Mouse (Mus musculus): Measurements from ENCODE around the gene Sftpd. TPM values are rescaled to one million over a fixed set of nuclear protein-coding genes. Genes with fewer than 3 reads are reported as not detected.

The Sftpd gene
- total and polyA plus RNA-seq, 3 experiments, result not detected

GRCm38 (mm10) chr14:41170514-41170913 is 14.4 kb downstream of the Sftpd start:
- Histone ChIP-seq H3K4me1 (ENCODE audit: control insufficient read depth in 1 of 2, insufficient read depth in 2 of 2) (peaks cover 0 to 30% of the 10 kb centered on the region in 2 experiments; a peak in 2 of 4 replicates), H3K4me2 (ENCODE audit: insufficient read depth, low read depth, poor library complexity, severe bottlenecking) (no peak overlapping the region), H3K27me3 (replicated peaks) (no peaks in the 10 kb centered on the region), H3K27ac (ENCODE audit: insufficient read depth, low read depth) (no peak overlapping the region), H3K9me3 (replicated peaks; ENCODE audit: low read length) (no peaks in the 10 kb centered on the region), H3K79me2 (replicated peaks; ENCODE audit: control insufficient read depth, extremely low read depth, insufficient read depth, poor library complexity, severe bottlenecking) (no peaks in the 10 kb centered on the region), H3K36me3 (replicated peaks in 1 of 2; ENCODE audit: control insufficient read depth in 1 of 2, insufficient read depth in 1 of 2, low read length in 1 of 2) (no peaks in the 10 kb centered on the region), H3K4me3 (replicated peaks in 1 of 3; ENCODE audit: low read depth in 2 of 3, low read length in 2 of 3, poor library complexity in 1 of 3) (no peak overlapping the region), H3K9ac (ENCODE audit: insufficient read depth, low read depth) (no peak overlapping the region)
- in situ Hi-C loops (cut with MboI; ENCODE audit: low pct_ligation_motif_present, low pct_unique_long_range_greater_than_20kb, low sequenced_read_pairs) (no loop called here), dilution Hi-C loops (cut with MboI; ENCODE audit: extremely low pct_ligation_motif_present, extremely low pct_unique_long_range_greater_than_20kb, low sequenced_read_pairs) (no loop called here)
- DNase-seq (ENCODE audit: extremely low read depth), result no peak
- no peak for TF ChIP-seq EP300 (IDR thresholded peaks at IDR 0.05; ENCODE audit: low read length)
- TF ChIP-seq USF2 (conservative IDR thresholded peaks at IDR 0.05; ENCODE audit: low read depth, low read length), result no peak
- no peak for TF ChIP-seq MYC (IDR thresholded peaks at IDR 0.05; ENCODE audit: low read depth, low read length)
- no peak for TF ChIP-seq ZC3H11A (IDR thresholded peaks at IDR 0.05; ENCODE audit: low read depth, low read length)
- TF ChIP-seq TCF12 (IDR thresholded peaks at IDR 0.05; ENCODE audit: low read depth, low read length), result no peak
- TF ChIP-seq POLR2AphosphoS2 (IDR thresholded peaks at IDR 0.05; ENCODE audit: low read depth, low read length), result no peak
- TF ChIP-seq CHD2 (IDR thresholded peaks at IDR 0.05; ENCODE audit: low read length), result no peak
- TF ChIP-seq USF1 (IDR thresholded peaks at IDR 0.05; ENCODE audit: low read depth, low read length), result no peak
- no peak for TF ChIP-seq ZMIZ1 (IDR thresholded peaks at IDR 0.05; ENCODE audit: low read depth, low read length)
- no peak for TF ChIP-seq PAX5 (IDR thresholded peaks at IDR 0.05; ENCODE audit: low read length)
- no peak for TF ChIP-seq MAX (IDR thresholded peaks at IDR 0.05; ENCODE audit: low read length)
- TF ChIP-seq MAFK (IDR thresholded peaks at IDR 0.05; ENCODE audit: insufficient replicate concordance, low read length), result no peak
- no peak for TF ChIP-seq MXI1 (IDR thresholded peaks at IDR 0.05; ENCODE audit: low read depth, low read length)
- no peak for TF ChIP-seq NRF1 (IDR thresholded peaks at IDR 0.05; ENCODE audit: low read depth, low read length)
- TF ChIP-seq JUND (conservative IDR thresholded peaks at IDR 0.05; ENCODE audit: low read depth, low read length), result no peak
- no peak for TF ChIP-seq CHD1 (IDR thresholded peaks at IDR 0.05; ENCODE audit: low read depth, low read length)
- TF ChIP-seq HCFC1 (IDR thresholded peaks at IDR 0.05; ENCODE audit: low read depth, low read length), result no peak
- no peak for TF ChIP-seq ETS1 (conservative IDR thresholded peaks at IDR 0.05; ENCODE audit: low read depth, low read length)
- no peak for TF ChIP-seq ELF1 (IDR thresholded peaks at IDR 0.05; ENCODE audit: low read depth, low read length)

DNA sequence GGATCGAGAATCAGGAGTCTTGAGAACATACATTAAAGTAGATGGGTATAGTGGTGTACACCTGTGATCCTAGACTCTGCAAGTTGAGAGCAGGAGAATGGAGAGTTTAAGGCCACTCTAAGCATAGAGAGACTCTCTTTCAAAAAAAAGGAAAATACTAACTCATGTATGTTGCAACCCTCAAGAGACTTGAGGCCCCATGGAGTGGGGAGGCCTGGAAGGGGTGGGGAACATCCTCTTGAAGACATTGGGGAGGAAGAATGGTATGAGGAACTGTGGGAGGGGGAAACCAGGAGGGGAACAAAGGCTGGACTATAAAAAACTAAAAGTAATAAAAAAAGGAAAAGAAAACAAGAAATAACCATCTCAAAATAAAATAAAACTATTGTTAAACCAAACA is 16.4 kb downstream of the Sftpd start:
- Histone ChIP-seq H3K27me3 (replicated peaks) (no peaks in the 10 kb centered on the region), H3K27ac (ENCODE audit: insufficient read depth, low read depth) (no peak overlapping the region), H3K4me2 (ENCODE audit: insufficient read depth, low read depth, poor library complexity, severe bottlenecking) (no peak overlapping the region), H3K9me3 (replicated peaks; ENCODE audit: low read length) (no peaks in the 10 kb centered on the region), H3K36me3 (replicated peaks in 1 of 2; ENCODE audit: control insufficient read depth in 1 of 2, insufficient read depth in 1 of 2, low read length in 1 of 2) (no peaks in the 10 kb centered on the region), H3K4me1 (ENCODE audit: control insufficient read depth in 1 of 2, insufficient read depth in 2 of 2) (peaks cover 0 to 30% of the 10 kb centered on the region in 2 experiments; a peak in 2 of 4 replicates), H3K9ac (ENCODE audit: insufficient read depth, low read depth) (no peak overlapping the region), H3K79me2 (replicated peaks; ENCODE audit: control insufficient read depth, extremely low read depth, insufficient read depth, poor library complexity, severe bottlenecking) (no peaks in the 10 kb centered on the region), H3K4me3 (replicated peaks in 1 of 3; ENCODE audit: low read depth in 2 of 3, low read length in 2 of 3, poor library complexity in 1 of 3) (no peak overlapping the region)
- in situ Hi-C loops (cut with MboI; ENCODE audit: low pct_ligation_motif_present, low pct_unique_long_range_greater_than_20kb, low sequenced_read_pairs) (loop anchor here (10.0 kb wide), 1 partner anchor 74 kb away; no protein-coding TSS in a partner anchor), dilution Hi-C loops (cut with MboI; ENCODE audit: extremely low pct_ligation_motif_present, extremely low pct_unique_long_range_greater_than_20kb, low sequenced_read_pairs) (no loop called here)
- no peak for TF ChIP-seq POLR2AphosphoS2 (IDR thresholded peaks at IDR 0.05; ENCODE audit: low read depth, low read length)
- no peak for DNase-seq (ENCODE audit: extremely low read depth)
